Mouse (Mus musculus): Measurements from ENCODE around the gene Tas1r3. TPM values are rescaled to one million over a fixed set of nuclear protein-coding genes. Genes with fewer than 3 reads are reported as not detected.

Gene Tas1r3
- total and polyA plus RNA-seq, 3 experiments: 0.03 to 1.7 (median 0.60) TPM

DNA sequence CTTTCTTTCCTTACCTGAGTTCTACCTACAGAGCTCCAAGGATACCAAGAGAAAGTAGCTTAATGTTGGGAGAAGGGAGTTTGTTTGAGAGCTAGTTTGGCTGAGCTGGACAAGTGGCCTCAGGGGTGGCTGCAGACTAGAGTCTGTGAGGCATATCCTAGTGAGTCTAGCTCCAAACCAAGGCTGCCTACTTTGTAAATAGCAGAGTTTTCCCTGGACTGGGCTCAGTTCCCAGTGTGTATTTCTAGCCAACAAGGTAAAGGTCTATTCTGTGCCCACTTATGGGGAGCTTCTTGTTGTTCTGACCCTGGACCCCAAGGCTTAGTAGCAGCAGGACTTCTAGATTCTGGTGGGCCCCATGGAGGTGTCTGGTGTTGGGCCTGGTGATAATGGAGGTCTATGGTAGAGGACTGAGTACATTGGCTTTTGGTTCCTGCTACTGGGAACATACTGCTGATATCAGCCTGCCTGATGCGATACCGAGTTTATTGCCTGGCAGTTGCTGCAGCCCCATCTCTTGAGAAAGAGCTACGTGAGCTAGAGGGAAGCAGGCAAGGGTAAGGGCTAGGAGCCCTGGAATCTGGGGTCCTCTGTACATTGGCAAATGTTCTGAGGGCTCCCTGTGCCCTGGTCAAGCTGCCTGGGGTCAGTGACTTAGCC, 13.2 kb downstream of the Tas1r3 start:
- DNase-seq (ENCODE audit: low spot score) (no peak), ATAC-seq (ENCODE audit: extremely low read depth, insufficient number of reproducible peaks, low FRiP score, poor library complexity, severe bottlenecking) (no peak)
- no peaks in the 10 kb centered on the region for H3K9me3 ChIP-seq (replicated peaks)
- H3K4me3 ChIP-seq (ENCODE audit: low read depth, low read length): no peak overlapping the region
- peaks cover 65% of the 10 kb centered on the region for H3K36me3 ChIP-seq (replicated peaks)
- no peaks in the 10 kb centered on the region for H3K27me3 ChIP-seq (ENCODE audit: insufficient read depth, low read length)
- no peak for TF ChIP-seq POLR2AphosphoS5 (IDR thresholded peaks at IDR 0.05; ENCODE audit: insufficient replicate concordance, low read depth, low read length)
- peaks cover 48% of the 10 kb centered on the region for H3K4me1 ChIP-seq (ENCODE audit: insufficient read depth, low read depth, low read length)

DNA sequence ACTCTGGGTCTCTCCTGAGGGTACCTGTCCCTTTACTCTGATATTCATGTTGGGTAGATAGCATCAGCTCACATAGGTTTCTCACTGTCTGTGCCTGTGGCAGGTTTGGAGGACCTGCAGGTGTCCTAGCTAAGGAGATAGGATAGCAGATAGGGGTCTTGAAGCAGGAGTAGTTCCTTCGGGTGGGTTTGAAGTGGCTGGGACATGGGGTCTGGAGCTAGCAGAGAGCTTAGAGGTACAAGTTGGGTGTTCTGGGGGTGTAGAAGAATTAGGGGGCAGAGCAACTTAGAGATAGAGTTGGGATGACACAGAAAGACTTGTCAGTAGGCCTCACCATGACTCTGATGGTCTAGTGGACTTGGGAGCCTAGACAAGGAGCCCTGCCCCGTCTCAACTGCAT, 13.8 kb downstream of the Tas1r3 start:
- DNase-seq (ENCODE audit: low spot score): no peak
- peaks cover 60% of the 10 kb centered on the region for H3K36me3 ChIP-seq (replicated peaks)
- H3K4me1 ChIP-seq (ENCODE audit: insufficient read depth, low read depth, low read length): peaks cover 48% of the 10 kb centered on the region
- TF ChIP-seq GATA2 (IDR thresholded peaks at IDR 0.05; ENCODE audit: borderline replicate concordance, low read depth, low read length): no peak
- no peak for TF ChIP-seq CTCF (IDR thresholded peaks at IDR 0.05; ENCODE audit: low read depth, low read length)
- TF ChIP-seq GATA1 (IDR thresholded peaks at IDR 0.05; ENCODE audit: borderline replicate concordance, low read length): no peak
- TF ChIP-seq POLR2AphosphoS5 (IDR thresholded peaks at IDR 0.05; ENCODE audit: insufficient replicate concordance, low read depth, low read length): no peak
- TF ChIP-seq TAL1 (conservative IDR thresholded peaks at IDR 0.05; ENCODE audit: low read depth, low read length): no peak
- H3K27me3 ChIP-seq (ENCODE audit: insufficient read depth, low read length): no peaks in the 10 kb centered on the region
- H3K4me3 ChIP-seq (ENCODE audit: low read depth, low read length): no peak overlapping the region
- H3K9me3 ChIP-seq (replicated peaks): no peaks in the 10 kb centered on the region
- no peak for ATAC-seq (ENCODE audit: extremely low read depth, insufficient number of reproducible peaks, low FRiP score, poor library complexity, severe bottlenecking)

DNA sequence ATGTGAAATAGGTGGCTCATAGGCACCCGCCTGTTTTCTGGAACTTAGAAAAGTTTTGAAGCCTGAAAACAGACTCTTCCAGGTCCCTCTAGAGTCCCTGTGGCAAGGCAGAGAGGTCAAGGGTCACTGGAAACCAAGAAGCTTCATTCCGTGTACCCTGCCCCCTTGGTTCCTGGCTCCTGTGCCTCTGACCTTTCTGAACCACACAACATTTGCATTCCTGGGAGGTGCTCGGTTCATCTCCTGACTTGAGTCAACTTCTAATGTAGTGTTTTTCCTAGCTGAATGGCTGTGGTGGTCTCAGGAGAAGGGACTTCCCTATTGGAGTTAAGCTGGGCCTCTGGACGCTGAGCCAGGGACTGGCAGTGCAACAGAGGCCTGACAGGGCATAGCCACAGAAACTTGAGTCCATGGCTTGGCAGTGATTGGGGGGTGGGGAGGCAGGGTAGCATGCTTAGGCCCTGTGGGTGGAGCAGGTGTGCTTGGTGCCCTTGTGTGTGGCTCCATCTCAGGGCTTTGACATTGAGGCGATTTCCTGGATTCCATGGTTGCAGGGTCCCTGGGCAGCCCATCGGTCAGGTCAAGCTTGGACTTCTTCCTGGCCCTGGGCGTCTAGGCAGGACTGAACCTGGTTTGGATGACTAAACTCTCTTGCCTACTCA, 14.6 kb downstream of the Tas1r3 start:
- H3K9me3 ChIP-seq (replicated peaks): no peaks in the 10 kb centered on the region
- no peak for TF ChIP-seq GATA2 (IDR thresholded peaks at IDR 0.05; ENCODE audit: borderline replicate concordance, low read depth, low read length)
- no peak for TF ChIP-seq CTCF (IDR thresholded peaks at IDR 0.05; ENCODE audit: low read depth, low read length)
- TF ChIP-seq TAL1 (conservative IDR thresholded peaks at IDR 0.05; ENCODE audit: low read depth, low read length): no peak
- TF ChIP-seq GATA1 (IDR thresholded peaks at IDR 0.05; ENCODE audit: borderline replicate concordance, low read length): no peak
- TF ChIP-seq POLR2AphosphoS5 (IDR thresholded peaks at IDR 0.05; ENCODE audit: insufficient replicate concordance, low read depth, low read length): no peak
- no peak for ATAC-seq (ENCODE audit: extremely low read depth, insufficient number of reproducible peaks, low FRiP score, poor library complexity, severe bottlenecking)
- peaks cover 48% of the 10 kb centered on the region for H3K4me1 ChIP-seq (ENCODE audit: insufficient read depth, low read depth, low read length)
- peak overlapping the region; percentile 91 for H3K4me3 ChIP-seq (ENCODE audit: low read depth, low read length)
- peaks cover 52% of the 10 kb centered on the region for H3K36me3 ChIP-seq (replicated peaks)
- no peaks in the 10 kb centered on the region for H3K27me3 ChIP-seq (ENCODE audit: insufficient read depth, low read length)
- DNase-seq (ENCODE audit: low spot score): no peak

DNA sequence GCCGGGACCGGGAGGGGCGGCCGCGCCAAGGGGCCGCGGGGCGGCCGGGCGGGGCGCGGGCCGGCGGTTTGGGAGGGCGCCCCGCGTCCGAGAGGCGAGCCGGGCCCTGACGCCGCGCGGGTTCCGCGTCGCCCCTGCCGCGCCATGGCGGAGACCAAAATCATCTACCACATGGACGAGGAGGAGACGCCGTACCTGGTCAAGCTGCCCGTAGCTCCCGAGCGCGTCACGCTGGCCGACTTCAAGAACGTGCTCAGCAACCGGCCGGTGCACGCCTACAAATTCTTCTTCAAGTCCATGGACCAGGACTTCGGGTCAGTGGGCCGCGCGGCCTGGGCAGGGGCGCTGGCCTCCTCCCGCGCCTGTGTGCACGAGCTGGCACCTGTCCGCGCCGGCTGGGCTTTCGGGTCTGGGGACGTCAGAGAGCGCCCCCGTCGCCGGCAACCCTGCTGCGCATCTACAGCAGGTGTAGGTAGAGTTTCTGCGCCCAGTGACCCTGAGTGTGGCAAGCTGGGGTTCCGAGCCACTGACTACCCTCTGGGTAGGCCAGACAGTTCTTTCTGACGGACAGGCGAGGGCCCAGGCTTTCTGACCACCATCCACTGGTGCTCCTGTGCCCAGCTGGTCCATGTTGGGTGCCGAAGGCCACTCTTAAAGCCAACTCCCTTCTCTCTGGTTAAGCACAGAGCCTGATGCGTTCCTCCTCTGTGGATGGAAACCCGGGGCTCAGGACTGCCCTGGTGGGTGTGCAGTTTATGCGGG, 15.4 kb downstream of the Tas1r3 start:
- DNase-seq (ENCODE audit: low spot score): peak; percentile 34
- Histone ChIP-seq H3K27me3 (ENCODE audit: insufficient read depth, low read length) (peaks cover 2% of the 10 kb centered on the region; the same call in 1 of the 2 replicates), H3K4me3 (ENCODE audit: low read depth, low read length) (peak overlapping the region; percentile 91), H3K36me3 (replicated peaks) (peaks cover 44% of the 10 kb centered on the region), H3K4me1 (ENCODE audit: insufficient read depth, low read depth, low read length) (peaks cover 48% of the 10 kb centered on the region), H3K9me3 (replicated peaks) (no peaks in the 10 kb centered on the region)
- ATAC-seq (ENCODE audit: extremely low read depth, insufficient number of reproducible peaks, low FRiP score, poor library complexity, severe bottlenecking): no peak
- TF ChIP-seq GATA2 (IDR thresholded peaks at IDR 0.05; ENCODE audit: borderline replicate concordance, low read depth, low read length) (no peak), CTCF (IDR thresholded peaks at IDR 0.05; ENCODE audit: low read depth, low read length) (no peak), TAL1 (conservative IDR thresholded peaks at IDR 0.05; ENCODE audit: low read depth, low read length) (no peak), POLR2AphosphoS5 (IDR thresholded peaks at IDR 0.05; ENCODE audit: insufficient replicate concordance, low read depth, low read length) (no peak), GATA1 (IDR thresholded peaks at IDR 0.05; ENCODE audit: borderline replicate concordance, low read length) (no peak)

DNA sequence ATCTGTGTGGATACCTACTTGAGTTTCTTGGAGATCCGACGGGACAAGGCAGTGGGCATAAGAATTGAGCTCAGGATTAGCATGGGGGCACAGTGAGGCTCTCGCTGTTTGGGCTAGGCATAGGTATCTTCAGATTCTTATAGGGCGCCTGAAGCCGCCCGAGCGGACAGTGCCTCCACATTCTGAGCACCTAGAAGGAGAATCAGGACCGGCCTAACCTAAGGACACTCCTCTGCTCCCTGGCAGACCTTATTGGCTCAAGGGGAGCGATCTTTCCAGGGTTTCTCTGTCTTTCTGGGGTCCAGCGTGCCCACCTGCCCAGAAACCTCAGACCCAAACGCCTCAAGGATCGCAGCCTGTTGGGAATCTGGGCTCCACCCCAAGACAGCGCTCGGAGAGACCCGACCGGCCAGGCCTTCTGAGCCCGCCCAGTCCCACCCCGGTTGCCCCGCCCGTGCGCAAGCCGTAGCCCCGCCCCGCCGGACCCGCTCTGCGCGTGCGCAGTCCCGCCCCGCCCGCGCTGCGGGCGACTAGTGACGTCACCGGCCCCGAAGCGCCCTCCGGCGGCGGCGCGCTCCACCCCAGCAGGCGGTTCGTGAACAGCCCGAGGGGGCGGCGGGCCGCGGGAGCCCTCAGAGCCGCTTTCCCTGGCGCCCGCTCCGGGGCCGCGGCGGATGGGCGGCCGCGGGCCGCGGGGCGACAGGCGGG, 16.1 kb downstream of the Tas1r3 start, which contains the start of gene Dvl1:
Gene Dvl1, plus strand, starts transcription at position 532 of the 708 bp plus-strand sequence.
- peak; percentile 74 for ATAC-seq (ENCODE audit: extremely low read depth, insufficient number of reproducible peaks, low FRiP score, poor library complexity, severe bottlenecking)
- H3K4me1 ChIP-seq (ENCODE audit: insufficient read depth, low read depth, low read length): peaks cover 48% of the 10 kb centered on the region
- DNase-seq (ENCODE audit: low spot score): peak; percentile 90

DNA sequence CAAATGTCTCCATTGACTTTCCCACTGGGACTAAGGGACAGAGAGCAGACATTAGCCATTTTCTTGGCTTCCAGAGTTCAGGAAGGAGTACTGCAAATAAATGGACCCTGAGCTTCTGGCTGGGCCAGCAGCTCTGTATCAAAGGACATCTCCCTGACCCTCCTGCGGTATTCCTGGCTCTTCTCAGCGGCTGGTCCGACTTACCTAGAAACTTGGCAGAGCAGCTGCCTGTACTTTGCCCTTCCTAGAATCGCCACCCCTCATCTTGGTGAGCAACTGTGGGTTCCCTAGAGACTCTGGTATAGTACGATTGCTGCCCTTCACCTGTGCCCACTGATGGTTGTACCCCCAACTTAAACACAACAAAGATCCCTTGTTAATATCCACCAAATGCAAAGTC, 19.9 kb downstream of the Tas1r3 start:
- peaks cover 5% of the 10 kb centered on the region; the same call in 1 of the 2 replicates for H3K9me3 ChIP-seq (replicated peaks)
- H3K36me3 ChIP-seq (replicated peaks): no peaks in the 10 kb centered on the region
- DNase-seq (ENCODE audit: low spot score) (no peak), ATAC-seq (ENCODE audit: extremely low read depth, insufficient number of reproducible peaks, low FRiP score, poor library complexity, severe bottlenecking) (no peak)
- no peak for TF ChIP-seq CTCF (IDR thresholded peaks at IDR 0.05; ENCODE audit: low read depth, low read length)
- no peak for TF ChIP-seq GATA2 (IDR thresholded peaks at IDR 0.05; ENCODE audit: borderline replicate concordance, low read depth, low read length)
- no peak for TF ChIP-seq TAL1 (conservative IDR thresholded peaks at IDR 0.05; ENCODE audit: low read depth, low read length)
- TF ChIP-seq POLR2AphosphoS5 (IDR thresholded peaks at IDR 0.05; ENCODE audit: insufficient replicate concordance, low read depth, low read length): no peak
- TF ChIP-seq GATA1 (IDR thresholded peaks at IDR 0.05; ENCODE audit: borderline replicate concordance, low read length): no peak
- H3K27me3 ChIP-seq (ENCODE audit: insufficient read depth, low read length): peaks cover 33% of the 10 kb centered on the region
- H3K4me1 ChIP-seq (ENCODE audit: insufficient read depth, low read depth, low read length): peaks cover 42% of the 10 kb centered on the region
- H3K4me3 ChIP-seq (ENCODE audit: low read depth, low read length): no peak overlapping the region

More for the DNA sequence above, 16.1 kb downstream of the Tas1r3 start, which contains the start of gene Dvl1:
- TF ChIP-seq GATA2 (IDR thresholded peaks at IDR 0.05; ENCODE audit: borderline replicate concordance, low read depth, low read length) (no peak), CTCF (IDR thresholded peaks at IDR 0.05; ENCODE audit: low read depth, low read length) (no peak)
- Histone ChIP-seq H3K9me3 (replicated peaks) (no peaks in the 10 kb centered on the region), H3K36me3 (replicated peaks) (peaks cover 36% of the 10 kb centered on the region), H3K4me3 (ENCODE audit: low read depth, low read length) (peak within 1 kb of the TSS; percentile 91), H3K27me3 (ENCODE audit: insufficient read depth, low read length) (peaks cover 7% of the 10 kb centered on the region)

Measured in G1E (cell line).